Mouse (Mus musculus): Measurements from ENCODE around the gene Gm43518. TPM values are rescaled to one million over a fixed set of nuclear protein-coding genes. Genes with fewer than 3 reads are reported as not detected.

Gene Gm43518
- polyA plus RNA-seq, 1 experiment from 2014 or later: 2.2 TPM

DNA sequence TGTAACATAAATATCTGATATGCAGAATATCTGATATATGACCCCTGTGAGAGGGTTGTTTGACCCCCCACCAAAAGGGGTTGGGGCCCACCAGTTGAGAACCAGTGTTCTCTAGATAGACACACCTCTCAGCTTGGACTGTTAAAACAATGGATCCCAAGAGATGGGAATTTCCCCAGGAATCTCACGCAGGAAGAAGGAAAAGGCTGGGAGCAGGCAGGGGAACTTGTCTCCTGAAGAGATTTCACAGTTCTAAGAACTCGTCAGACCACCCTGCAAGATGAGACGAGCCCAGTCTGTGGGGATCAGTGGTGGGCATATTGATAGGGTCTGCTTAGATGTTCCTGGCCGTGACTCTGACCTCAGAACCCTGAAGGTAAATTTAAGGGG is 52.8 kb downstream of the Gm43518 start:
- WGBS (ENCODE audit: insufficient replicate concordance): 61% methylated on average over 4 of the region's 4 CpGs
- Histone ChIP-seq H3K4me3 (no peak overlapping the region), H3K36me3 (no peaks in the 10 kb centered on the region), H3K4me2 (no peak overlapping the region), H3K9ac (no peak overlapping the region), H3K9me3 (replicated peaks) (no peaks in the 10 kb centered on the region), H3K4me1 (peaks cover 49% of the 10 kb centered on the region), H3K27me3 (replicated peaks) (peaks cover 19% of the 10 kb centered on the region), H3K27ac (no peak overlapping the region)
- no peak for ATAC-seq

DNA sequence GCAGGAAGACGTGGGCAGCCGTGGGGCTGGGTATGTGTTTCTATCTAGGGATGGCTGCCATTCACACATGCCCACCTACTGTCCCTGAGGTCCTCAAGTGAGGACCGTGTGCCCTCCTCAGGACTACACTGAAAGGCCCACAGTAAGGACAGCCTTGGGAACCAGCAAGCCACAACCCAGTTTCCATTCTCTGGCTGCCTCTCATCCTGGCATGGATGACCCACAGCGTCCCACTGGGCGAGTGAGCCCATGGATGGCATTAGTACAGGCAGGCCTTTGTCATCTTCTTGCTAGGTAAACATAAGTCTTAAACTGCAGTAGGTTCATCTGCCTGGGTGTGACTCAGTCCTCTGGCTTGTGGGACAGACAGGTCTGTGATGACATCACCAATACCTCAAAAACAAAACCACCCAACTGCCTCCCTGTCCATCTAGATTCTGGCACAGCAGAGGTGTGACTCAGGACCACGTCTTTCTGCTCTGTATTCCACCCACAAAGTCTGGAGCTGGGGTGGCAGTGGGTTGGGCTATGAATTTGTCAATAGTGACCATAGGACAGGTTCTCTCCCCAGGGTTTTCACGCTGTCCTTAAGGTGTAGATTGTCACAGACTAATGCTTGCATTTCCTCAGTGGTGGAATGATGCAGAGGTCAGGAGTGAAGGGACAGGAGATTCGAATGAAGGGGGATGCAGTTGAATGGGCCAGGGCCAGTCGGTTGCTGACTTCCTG is 53.5 kb downstream of the Gm43518 start:
- no peaks in the 10 kb centered on the region for H3K36me3 ChIP-seq
- no peaks in the 10 kb centered on the region for H3K9me3 ChIP-seq (replicated peaks)
- WGBS (ENCODE audit: insufficient replicate concordance): 65% methylated on average over 9 of the region's 9 CpGs
- H3K9ac ChIP-seq: no peak overlapping the region
- H3K4me2 ChIP-seq: no peak overlapping the region
- peaks cover 44% of the 10 kb centered on the region for H3K4me1 ChIP-seq
- H3K4me3 ChIP-seq: no peak overlapping the region
- peaks cover 12% of the 10 kb centered on the region for H3K27me3 ChIP-seq (replicated peaks)
- no peak overlapping the region for H3K27ac ChIP-seq
- no peak for ATAC-seq

- Histone ChIP-seq H3K27ac (no peak overlapping the region), H3K9me3 (replicated peaks) (no peaks in the 10 kb centered on the region), H3K4me3 (no peak overlapping the region), H3K9ac (no peak overlapping the region), H3K4me2 (no peak overlapping the region), H3K27me3 (replicated peaks) (peaks cover 8% of the 10 kb centered on the region; the same call in 1 of the 2 replicates), H3K4me1 (peaks cover 40% of the 10 kb centered on the region), H3K36me3 (no peaks in the 10 kb centered on the region)
- ATAC-seq: no peak
- WGBS (ENCODE audit: insufficient replicate concordance): 72% methylated on average over 6 of the region's 6 CpGs
Measured at GRCm38 (mm10) chr5:123981250-123981554, 54.0 kb downstream of the Gm43518 start.

DNA sequence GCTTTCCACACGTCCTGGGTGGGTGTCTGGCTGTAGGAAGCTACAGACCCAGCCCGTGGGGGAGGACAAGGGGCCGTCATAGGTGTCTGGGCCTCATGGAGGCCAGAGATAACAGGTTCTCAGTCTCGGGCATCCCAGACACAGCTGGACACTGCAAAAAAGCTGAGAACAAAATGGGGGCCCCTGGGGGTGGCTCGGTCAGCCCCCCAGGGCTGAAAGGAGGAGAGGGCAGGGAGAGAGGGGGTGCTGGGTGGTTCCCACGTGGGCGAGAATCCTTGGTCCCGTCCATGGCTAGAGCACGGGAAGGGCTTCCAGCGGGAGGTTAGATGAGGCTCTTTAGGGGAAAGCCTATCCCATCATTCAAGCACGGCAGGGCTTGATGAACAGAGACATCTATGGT is 55.6 kb downstream of the Gm43518 start:
- H3K4me2 ChIP-seq: no peak overlapping the region
- H3K9ac ChIP-seq: no peak overlapping the region
- no peaks in the 10 kb centered on the region for H3K27me3 ChIP-seq (replicated peaks)
- no peaks in the 10 kb centered on the region for H3K36me3 ChIP-seq
- WGBS (ENCODE audit: insufficient replicate concordance): 55% methylated on average over 11 of the region's 11 CpGs
- H3K4me3 ChIP-seq: no peak overlapping the region
- no peaks in the 10 kb centered on the region for H3K9me3 ChIP-seq (replicated peaks)
- no peak for ATAC-seq
- H3K27ac ChIP-seq: no peak overlapping the region
- H3K4me1 ChIP-seq: peaks cover 46% of the 10 kb centered on the region

DNA sequence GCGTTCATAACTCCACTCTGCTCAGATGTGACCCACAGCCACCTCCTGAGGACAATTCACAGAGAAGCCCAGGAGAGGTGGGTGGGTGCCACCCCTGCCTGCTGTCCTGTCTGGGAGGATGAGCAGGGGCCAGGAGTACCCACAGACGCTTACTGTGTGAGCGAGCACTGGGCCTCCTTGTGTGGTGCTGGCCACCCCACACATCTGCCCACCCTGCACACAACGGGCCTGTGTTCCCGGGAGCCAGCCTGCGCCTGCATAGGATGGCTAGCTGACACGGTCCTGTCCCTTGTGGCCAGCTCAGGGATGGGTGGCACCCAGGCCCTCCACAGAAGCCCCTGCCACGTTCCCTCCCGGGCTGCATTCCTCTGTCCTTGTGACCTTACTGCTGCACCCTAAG is 58.2 kb downstream of the Gm43518 start:
- WGBS (ENCODE audit: insufficient replicate concordance): 70% methylated on average over 9 of the region's 9 CpGs
- no peak overlapping the region for H3K27ac ChIP-seq
- H3K4me3 ChIP-seq: no peak overlapping the region
- no peak for ATAC-seq
- H3K4me2 ChIP-seq: no peak overlapping the region
- peaks cover 33% of the 10 kb centered on the region for H3K4me1 ChIP-seq
- H3K9me3 ChIP-seq (replicated peaks): no peaks in the 10 kb centered on the region
- H3K36me3 ChIP-seq: peaks cover 11% of the 10 kb centered on the region; the same call in 1 of the 2 replicates
- H3K9ac ChIP-seq: no peak overlapping the region
- H3K27me3 ChIP-seq (replicated peaks): no peaks in the 10 kb centered on the region

DNA sequence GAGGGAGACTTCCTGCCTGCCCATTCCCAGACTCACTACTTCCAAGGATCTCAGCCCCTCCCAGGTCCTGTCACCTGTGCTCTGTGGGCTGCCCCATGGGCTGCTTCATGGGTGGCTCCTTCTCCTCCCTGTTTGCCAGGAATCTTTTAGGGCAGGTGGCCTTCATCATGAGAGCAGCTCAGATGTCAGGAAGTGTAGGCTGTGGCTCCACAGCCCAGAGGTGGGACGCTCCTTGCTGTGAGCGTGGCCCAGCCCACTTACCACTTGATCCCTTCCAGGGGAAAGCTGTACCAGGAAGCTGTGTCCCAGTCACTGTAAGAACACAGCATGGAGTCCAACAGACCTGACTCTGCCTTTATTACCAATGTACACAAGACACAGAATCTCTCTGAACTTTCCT is 59.7 kb downstream of the Gm43518 start:
- Histone ChIP-seq H3K4me1 (peaks cover 31% of the 10 kb centered on the region), H3K9ac (no peak overlapping the region), H3K4me3 (no peak overlapping the region), H3K27ac (no peak overlapping the region), H3K36me3 (peaks cover 19% of the 10 kb centered on the region; the same call in 1 of the 2 replicates), H3K9me3 (replicated peaks) (no peaks in the 10 kb centered on the region), H3K4me2 (no peak overlapping the region), H3K27me3 (replicated peaks) (no peaks in the 10 kb centered on the region)
- no peak for ATAC-seq
- 66% methylated on average over 2 of the region's 2 CpGs for WGBS (ENCODE audit: insufficient replicate concordance)

DNA sequence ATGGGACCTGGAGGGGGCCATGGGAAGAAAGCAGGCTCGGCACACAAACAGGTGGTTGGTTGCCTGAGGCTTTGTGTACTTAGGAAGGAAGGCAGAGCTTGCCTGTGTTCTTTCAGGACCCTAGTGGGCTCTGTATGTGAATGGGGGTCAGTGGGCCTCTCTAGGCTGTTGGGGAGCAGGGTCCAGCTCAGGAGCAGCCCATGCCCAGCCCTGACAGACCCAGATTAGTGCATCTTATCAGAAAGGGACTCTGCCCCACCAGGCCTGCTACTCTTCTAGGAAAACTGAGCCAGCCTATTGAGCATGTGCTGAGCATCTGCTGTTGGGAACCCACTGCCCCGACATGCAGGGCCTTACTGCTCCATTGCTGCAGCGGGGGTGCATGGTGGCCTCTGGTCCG is 60.3 kb downstream of the Gm43518 start:
- ATAC-seq: no peak
- WGBS (ENCODE audit: insufficient replicate concordance): 70% methylated on average over 4 of the region's 4 CpGs
- no peak overlapping the region for H3K27ac ChIP-seq

More for the DNA sequence above, 60.3 kb downstream of the Gm43518 start:
- H3K4me1 ChIP-seq: peaks cover 31% of the 10 kb centered on the region
- H3K36me3 ChIP-seq: peaks cover 24% of the 10 kb centered on the region; the same call in 1 of the 2 replicates
- no peaks in the 10 kb centered on the region for H3K27me3 ChIP-seq (replicated peaks)
- no peaks in the 10 kb centered on the region for H3K9me3 ChIP-seq (replicated peaks)
- no peak overlapping the region for H3K9ac ChIP-seq
- H3K4me3 ChIP-seq: no peak overlapping the region
- H3K4me2 ChIP-seq: no peak overlapping the region

Other genes with a start within 250 kb of the Gm43518 start
- 17.6 and 20.4 TPM in 2 replicates for gene Clip1, start 242.8 kb upstream of the Gm43518 start, polyA plus RNA-seq (2016; fragmentation: Nextera tagmentation; extraction: Ambion mirVana)
- 49.6 and 51.9 TPM in 2 replicates for gene Zcchc8, start 206.3 kb upstream of the Gm43518 start, polyA plus RNA-seq (2016; fragmentation: Nextera tagmentation; extraction: Ambion mirVana)
- 64.6 and 65.7 TPM in 2 replicates for gene Rsrc2, start 178.0 kb upstream of the Gm43518 start, polyA plus RNA-seq (2016; fragmentation: Nextera tagmentation; extraction: Ambion mirVana)
- gene Kntc1, start 177.7 kb upstream of the Gm43518 start, polyA plus RNA-seq (2016; fragmentation: Nextera tagmentation; extraction: Ambion mirVana): 39.2 and 39.5 TPM in 2 replicates
- 0.17 and 0.18 TPM in 2 replicates for gene Hcar2, start 61.9 kb upstream of the Gm43518 start, polyA plus RNA-seq (2016; fragmentation: Nextera tagmentation; extraction: Ambion mirVana)
- 0.20 and 0.27 TPM in 2 replicates for gene Hcar1, start 47.4 kb upstream of the Gm43518 start, polyA plus RNA-seq (2016; fragmentation: Nextera tagmentation; extraction: Ambion mirVana)
- gene Denr, start 20.2 kb upstream of the Gm43518 start, polyA plus RNA-seq (2016; fragmentation: Nextera tagmentation; extraction: Ambion mirVana): 97.4 and 98.3 TPM in 2 replicates
- 3.4 and 5.0 TPM in 2 replicates for gene Ccdc62, start 3.3 kb downstream of the Gm43518 start, polyA plus RNA-seq (2016; fragmentation: Nextera tagmentation; extraction: Ambion mirVana)
- gene Hip1r, start 46.2 kb downstream of the Gm43518 start, polyA plus RNA-seq (2016; fragmentation: Nextera tagmentation; extraction: Ambion mirVana): 15.2 and 16.7 TPM in 2 replicates
- gene Vps37b, start 104.9 kb downstream of the Gm43518 start, polyA plus RNA-seq (2016; fragmentation: Nextera tagmentation; extraction: Ambion mirVana): 20.9 and 21.8 TPM in 2 replicates
- 5.0 and 5.6 TPM in 2 replicates for gene Abcb9, start 168.4 kb downstream of the Gm43518 start, polyA plus RNA-seq (2016; fragmentation: Nextera tagmentation; extraction: Ambion mirVana)
- gene Ogfod2, start 184.9 kb downstream of the Gm43518 start, polyA plus RNA-seq (2016; fragmentation: Nextera tagmentation; extraction: Ambion mirVana): 19.1 and 20.2 TPM in 2 replicates
- gene Arl6ip4, start 188.7 kb downstream of the Gm43518 start, polyA plus RNA-seq (2016; fragmentation: Nextera tagmentation; extraction: Ambion mirVana): 94.1 and 100 TPM in 2 replicates

Data from liver, embryonic 12.5 days (tissue).